Mouse (Mus musculus): ENCODE data around the gene Gm49318. TPM values are rescaled to one million over a fixed set of nuclear protein-coding genes. Genes with fewer than 3 reads are reported as not detected.
A peak's percentile ranks its signal among the peaks of the same experiment; 100 is the strongest.

Gm49318 gene
- polyA plus RNA-seq (2015; fragmentation: Nextera tagmentation; extraction: Ambion mirVana) = not detected in 2 replicates

DNA sequence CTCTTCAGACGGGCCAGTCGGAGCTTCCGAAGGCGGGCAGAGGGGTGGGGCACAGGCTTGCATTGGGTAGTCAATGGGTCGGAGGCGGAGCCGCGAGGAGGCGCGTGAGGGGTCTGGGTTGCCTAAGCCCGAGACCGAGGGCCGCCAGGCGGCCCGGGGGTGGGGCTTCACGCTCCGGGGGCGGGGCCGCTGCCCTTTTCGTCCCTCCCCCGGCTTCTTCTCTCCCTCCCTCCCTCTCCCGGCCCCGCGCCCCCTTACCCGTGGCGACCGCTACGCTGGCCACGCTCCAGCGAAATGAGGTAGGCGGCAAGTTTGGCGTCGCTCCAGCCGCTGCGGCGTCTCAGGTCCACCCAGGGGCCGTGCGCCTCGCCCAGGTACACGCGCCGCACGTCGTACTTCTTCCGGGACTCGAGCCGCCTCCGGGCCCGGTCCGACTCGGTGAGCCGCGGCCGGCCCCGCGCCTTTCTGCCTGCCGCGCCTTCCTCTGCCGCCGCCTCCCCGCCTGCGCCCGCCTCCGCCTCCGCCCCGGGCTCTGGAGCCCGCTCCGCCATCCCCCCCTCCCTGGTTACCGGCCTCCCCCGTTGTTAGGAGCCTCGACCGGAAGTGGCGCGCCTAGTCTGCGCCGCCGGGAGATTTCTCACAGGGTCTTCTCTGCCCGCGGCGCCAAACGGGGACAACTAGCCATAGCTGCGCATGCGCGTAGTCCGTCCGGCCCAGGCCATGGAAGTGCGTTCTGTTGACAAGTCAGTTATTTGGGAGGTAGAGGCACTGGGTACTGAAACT lies at the start of gene Gm49318, which contains the start of gene Zfp653:
Gene Gm49318 (minus strand): TSS at position 469 of the 783 bp plus-strand sequence.
Gene Zfp653 (minus strand): TSS at position 586 of the 783 bp plus-strand sequence.
- H3K4me2 ChIP-seq = peak within 1 kb of the TSS; percentile 76
- peaks cover 38% of the 10 kb centered on the region for H3K36me3 ChIP-seq (replicated peaks)
- H3K4me1 ChIP-seq (replicated peaks) = peaks cover 25% of the 10 kb centered on the region
- peak within 1 kb of the TSS; percentile 95 for H3K27ac ChIP-seq (replicated peaks)
- no peaks in the 10 kb centered on the region for H3K27me3 ChIP-seq
- peak within 1 kb of the TSS; percentile 84 for H3K9ac ChIP-seq
- no peaks in the 10 kb centered on the region for H3K9me3 ChIP-seq (replicated peaks)
- peak; percentile 93 for ATAC-seq (ENCODE audit: insufficient read depth)
- peak within 1 kb of the TSS; percentile 79 for H3K4me3 ChIP-seq (replicated peaks)
- under 1% methylated on average over 86 of the region's 87 CpGs for WGBS (ENCODE audit: insufficient replicate concordance)

DNA sequence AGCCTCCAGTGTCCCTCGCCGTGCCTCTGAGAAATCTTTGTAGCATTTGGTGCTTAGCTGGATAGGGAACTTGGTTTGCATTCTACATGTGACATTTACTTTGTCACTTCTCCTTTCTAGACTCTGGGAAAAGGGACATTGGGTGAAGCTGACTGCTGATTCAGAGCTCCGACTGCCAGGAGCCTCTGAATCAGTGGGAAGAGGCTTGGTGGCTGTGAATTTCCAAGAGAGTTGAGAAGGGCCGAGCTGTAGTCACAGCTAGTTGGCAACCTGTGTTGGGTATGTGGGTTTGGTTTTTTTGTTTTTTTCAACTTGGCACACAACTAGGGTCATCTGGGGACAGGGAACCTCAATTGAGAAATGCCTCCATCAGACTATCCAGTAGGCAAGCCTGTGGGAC lies 48.5 kb upstream of the Gm49318 start:
- peaks cover 3% of the 10 kb centered on the region; the same call in 1 of the 2 replicates for H3K36me3 ChIP-seq (replicated peaks)
- no peak overlapping the region for H3K9ac ChIP-seq
- peak overlapping the region; percentile 64 for H3K27ac ChIP-seq (replicated peaks)
- H3K27me3 ChIP-seq = no peaks in the 10 kb centered on the region
- ATAC-seq (ENCODE audit: insufficient read depth) = no peak
- H3K4me1 ChIP-seq (replicated peaks) = peaks cover 81% of the 10 kb centered on the region
- no peak overlapping the region for H3K4me2 ChIP-seq
- WGBS (ENCODE audit: insufficient replicate concordance) = 67% methylated on average over 4 of the region's 4 CpGs
- no peak overlapping the region for H3K4me3 ChIP-seq (replicated peaks)
- no peaks in the 10 kb centered on the region for H3K9me3 ChIP-seq (replicated peaks)

DNA sequence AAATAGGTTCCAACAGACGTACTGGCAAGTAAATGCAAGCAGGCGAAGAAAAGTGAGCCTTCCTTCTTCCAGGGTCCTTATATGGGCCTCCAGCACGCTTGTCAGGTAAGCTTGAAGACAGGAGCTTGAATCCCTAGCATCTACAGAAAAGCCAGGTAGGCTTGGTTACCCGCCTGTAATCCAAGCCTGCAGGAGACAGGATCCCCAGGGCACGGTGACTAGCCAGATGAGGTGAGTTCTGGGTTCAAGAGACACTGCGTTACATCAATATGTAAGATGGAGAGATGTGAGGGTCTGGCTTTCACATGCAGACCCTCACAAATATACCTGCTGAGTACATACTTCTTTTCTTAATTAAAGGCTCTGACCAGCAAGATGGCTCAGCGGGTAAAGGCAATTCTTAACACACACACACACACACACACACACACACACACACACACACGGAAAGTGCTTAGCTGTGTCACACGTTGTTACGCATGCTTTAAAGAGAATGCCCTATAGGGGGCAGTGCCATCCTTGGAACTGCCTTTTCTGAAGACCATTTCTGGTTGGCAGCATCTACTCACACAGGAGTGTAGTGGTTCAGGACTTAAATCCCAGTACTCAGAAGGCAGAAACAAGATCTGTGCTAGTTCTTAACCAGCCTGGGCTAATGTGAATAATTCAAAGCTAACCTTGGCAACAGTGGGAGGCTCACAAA lies 46.8 kb upstream of the Gm49318 start:
- peak overlapping the region; percentile 88 for H3K4me2 ChIP-seq
- no peaks in the 10 kb centered on the region for H3K9me3 ChIP-seq (replicated peaks)
- no peak for ATAC-seq (ENCODE audit: insufficient read depth)
- 31% methylated on average over 10 of the region's 10 CpGs for WGBS (ENCODE audit: insufficient replicate concordance)
- peak overlapping the region; percentile 86 for H3K4me3 ChIP-seq (replicated peaks)
- peaks cover 19% of the 10 kb centered on the region for H3K36me3 ChIP-seq (replicated peaks)
- H3K27ac ChIP-seq (replicated peaks) = peak overlapping the region; percentile 62
- peak overlapping the region; percentile 46; the same call in 1 of the 2 replicates for H3K9ac ChIP-seq
- no peaks in the 10 kb centered on the region for H3K27me3 ChIP-seq
- H3K4me1 ChIP-seq (replicated peaks) = peaks cover 67% of the 10 kb centered on the region

DNA sequence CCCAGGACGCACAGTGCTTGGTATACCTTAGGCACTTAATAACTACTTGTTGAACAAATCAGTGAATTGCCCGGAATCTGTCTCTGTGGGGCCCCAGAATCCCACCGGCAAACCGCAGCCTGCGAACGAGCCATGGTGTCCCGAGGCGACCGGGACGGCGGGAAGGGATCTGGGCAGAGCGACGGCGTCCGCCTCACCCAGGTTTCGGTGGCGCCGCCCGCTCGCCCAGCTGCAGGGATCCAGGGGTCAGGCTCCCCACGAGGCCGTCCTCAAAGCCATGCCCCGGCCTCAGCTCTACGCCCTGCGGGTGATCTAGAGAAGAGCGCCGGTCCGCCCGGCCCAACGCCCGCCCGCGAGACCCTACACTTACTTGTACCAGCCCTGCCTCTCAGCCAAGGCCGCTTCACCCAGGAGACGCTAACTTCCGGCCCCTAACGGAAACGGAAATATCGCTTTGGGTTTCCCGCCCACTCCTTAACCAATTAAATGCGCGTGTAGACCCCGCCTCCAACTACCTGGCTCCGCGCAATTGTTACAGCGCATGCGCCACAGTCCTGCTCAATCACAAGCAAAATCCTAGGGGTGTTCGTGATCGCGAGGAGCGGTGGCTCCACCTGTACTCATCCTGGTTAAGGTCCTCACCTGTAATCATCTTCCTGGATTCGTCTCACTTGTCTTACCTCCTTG lies 45.8 kb upstream of the Gm49318 start, which contains the start of gene Elof1:
Gene Elof1 (minus strand): TSS at position 433 of the 687 bp plus-strand sequence.
- ATAC-seq (ENCODE audit: insufficient read depth) = peak; percentile 88
- H3K4me1 ChIP-seq (replicated peaks) = peaks cover 57% of the 10 kb centered on the region
- H3K4me2 ChIP-seq = peak within 1 kb of the TSS; percentile 88
- H3K27me3 ChIP-seq = no peaks in the 10 kb centered on the region
- H3K27ac ChIP-seq (replicated peaks) = peak within 1 kb of the TSS; percentile 76
- H3K9ac ChIP-seq = peak within 1 kb of the TSS; percentile 85
- no peaks in the 10 kb centered on the region for H3K9me3 ChIP-seq (replicated peaks)
- H3K36me3 ChIP-seq (replicated peaks) = peaks cover 30% of the 10 kb centered on the region
- H3K4me3 ChIP-seq (replicated peaks) = peak within 1 kb of the TSS; percentile 86
- WGBS (ENCODE audit: insufficient replicate concordance) = under 1% methylated on average over 52 of the region's 52 CpGs

DNA sequence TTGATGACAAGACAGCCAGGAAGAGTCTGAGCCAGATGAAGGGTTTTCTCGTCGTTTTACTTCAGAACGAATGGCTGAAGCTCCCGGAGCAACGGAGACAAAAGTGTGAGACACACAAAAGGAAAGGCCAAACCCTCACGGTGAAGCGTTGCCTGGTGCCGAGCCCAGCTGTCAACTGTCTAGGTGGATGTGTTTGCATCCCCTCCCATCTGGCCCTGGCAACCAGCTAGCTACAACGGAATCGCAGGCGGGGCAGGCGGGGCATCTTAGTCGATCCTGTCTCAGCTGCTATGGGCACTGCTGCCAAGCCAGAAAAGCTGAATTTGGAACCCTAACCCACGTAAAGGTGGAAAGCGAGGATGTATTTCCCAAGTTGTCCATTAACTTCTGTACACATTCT lies 45.0 kb upstream of the Gm49318 start:
- ATAC-seq (ENCODE audit: insufficient read depth) = no peak
- Histone ChIP-seq H3K9me3 (replicated peaks) (no peaks in the 10 kb centered on the region), H3K4me1 (replicated peaks) (peaks cover 49% of the 10 kb centered on the region), H3K9ac (peak overlapping the region; percentile 85), H3K27me3 (no peaks in the 10 kb centered on the region), H3K36me3 (replicated peaks) (peaks cover 37% of the 10 kb centered on the region), H3K4me2 (peak overlapping the region; percentile 88), H3K27ac (replicated peaks) (peak overlapping the region; percentile 76), H3K4me3 (replicated peaks) (peak overlapping the region; percentile 86)
- 25% methylated on average over 15 of the region's 15 CpGs for WGBS (ENCODE audit: insufficient replicate concordance)

DNA sequence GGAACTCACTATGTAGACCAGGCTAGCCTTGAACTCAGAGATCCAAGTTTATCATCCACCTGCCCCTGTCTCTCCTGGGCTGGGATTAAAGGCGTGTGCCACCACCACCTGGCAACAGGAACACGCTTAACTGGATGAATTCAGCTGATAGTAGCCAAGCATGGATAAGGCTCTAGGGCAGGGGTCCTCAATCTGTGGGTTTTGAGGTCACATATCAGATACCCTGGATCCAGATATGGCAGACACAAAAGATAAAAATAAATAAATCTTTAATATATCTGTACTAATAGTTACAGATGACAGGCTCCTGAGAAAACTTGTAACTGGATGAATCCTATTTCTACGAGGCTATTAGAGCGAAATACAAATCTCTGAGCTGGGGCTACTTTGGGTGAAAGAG lies 44.6 kb upstream of the Gm49318 start:
- ATAC-seq (ENCODE audit: insufficient read depth) = no peak
- Histone ChIP-seq H3K9ac (peak overlapping the region; percentile 85; the same call in 1 of the 2 replicates), H3K4me3 (replicated peaks) (peak overlapping the region; percentile 86), H3K36me3 (replicated peaks) (peaks cover 41% of the 10 kb centered on the region), H3K27ac (replicated peaks) (no peak overlapping the region), H3K4me1 (replicated peaks) (peaks cover 45% of the 10 kb centered on the region), H3K4me2 (peak overlapping the region; percentile 88), H3K27me3 (no peaks in the 10 kb centered on the region), H3K9me3 (replicated peaks) (no peaks in the 10 kb centered on the region)
- 74% methylated on average over 4 of the region's 4 CpGs for WGBS (ENCODE audit: insufficient replicate concordance)

DNA sequence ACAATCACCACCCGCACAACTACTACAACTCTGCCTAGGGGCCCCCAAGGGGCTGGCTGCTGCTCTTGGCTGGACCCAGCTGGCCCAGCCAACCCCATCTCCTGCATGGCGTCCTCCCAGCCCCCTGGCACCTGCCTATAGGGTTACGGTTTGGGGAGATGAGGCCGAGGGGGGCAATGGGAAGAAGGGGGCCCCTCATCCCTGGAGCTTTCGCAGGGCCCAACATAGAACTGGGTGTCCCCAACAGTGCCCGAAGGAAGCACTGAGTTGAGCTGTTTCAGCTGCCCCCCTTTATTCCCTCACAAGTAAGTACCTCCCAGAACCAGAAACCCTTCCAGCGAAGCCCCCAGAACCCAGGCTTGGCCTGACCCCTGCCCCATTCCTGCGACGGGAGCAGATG lies 37.1 kb upstream of the Gm49318 start:
- H3K9me3 ChIP-seq (replicated peaks) = no peaks in the 10 kb centered on the region
- no peak overlapping the region for H3K27ac ChIP-seq (replicated peaks)
- peaks cover 34% of the 10 kb centered on the region for H3K36me3 ChIP-seq (replicated peaks)
- H3K4me1 ChIP-seq (replicated peaks) = no peaks in the 10 kb centered on the region
- no peak overlapping the region for H3K4me2 ChIP-seq
- no peak for ATAC-seq (ENCODE audit: insufficient read depth)
- peaks cover 8% of the 10 kb centered on the region for H3K27me3 ChIP-seq
- no peak overlapping the region for H3K4me3 ChIP-seq (replicated peaks)
- 82% methylated on average over 9 of the region's 9 CpGs for WGBS (ENCODE audit: insufficient replicate concordance)
- no peak overlapping the region for H3K9ac ChIP-seq

DNA sequence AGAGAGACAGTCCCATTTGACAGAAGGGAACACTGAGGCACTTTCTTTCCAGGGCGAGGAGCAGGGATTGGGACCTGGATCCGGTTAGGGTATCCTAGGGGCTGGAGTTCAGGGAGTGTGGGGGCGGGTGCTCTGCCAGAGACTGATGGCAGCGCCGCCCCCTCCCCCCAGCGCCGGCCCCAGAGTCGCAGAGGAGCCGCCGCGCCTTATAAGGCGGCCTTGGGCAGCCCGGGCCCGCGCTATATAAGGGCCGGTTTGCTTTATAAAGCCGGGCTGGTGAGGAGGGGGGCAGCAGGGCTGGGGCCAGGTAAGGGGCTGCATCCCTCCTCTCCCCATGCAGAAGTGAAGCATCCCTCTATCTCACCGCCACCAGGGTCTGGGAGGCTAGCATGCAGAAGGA lies 28.9 kb upstream of the Gm49318 start:
- 4% methylated on average over 18 of the region's 18 CpGs for WGBS (ENCODE audit: insufficient replicate concordance)
- no peak for ATAC-seq (ENCODE audit: insufficient read depth)
- peaks cover 8% of the 10 kb centered on the region for H3K4me1 ChIP-seq (replicated peaks)
- H3K4me2 ChIP-seq = no peak overlapping the region
- peaks cover 82% of the 10 kb centered on the region for H3K27me3 ChIP-seq
- H3K36me3 ChIP-seq (replicated peaks) = no peaks in the 10 kb centered on the region
- H3K9ac ChIP-seq = no peak overlapping the region
- H3K4me3 ChIP-seq (replicated peaks) = no peak overlapping the region
- H3K9me3 ChIP-seq (replicated peaks) = no peaks in the 10 kb centered on the region
- H3K27ac ChIP-seq (replicated peaks) = no peak overlapping the region

DNA sequence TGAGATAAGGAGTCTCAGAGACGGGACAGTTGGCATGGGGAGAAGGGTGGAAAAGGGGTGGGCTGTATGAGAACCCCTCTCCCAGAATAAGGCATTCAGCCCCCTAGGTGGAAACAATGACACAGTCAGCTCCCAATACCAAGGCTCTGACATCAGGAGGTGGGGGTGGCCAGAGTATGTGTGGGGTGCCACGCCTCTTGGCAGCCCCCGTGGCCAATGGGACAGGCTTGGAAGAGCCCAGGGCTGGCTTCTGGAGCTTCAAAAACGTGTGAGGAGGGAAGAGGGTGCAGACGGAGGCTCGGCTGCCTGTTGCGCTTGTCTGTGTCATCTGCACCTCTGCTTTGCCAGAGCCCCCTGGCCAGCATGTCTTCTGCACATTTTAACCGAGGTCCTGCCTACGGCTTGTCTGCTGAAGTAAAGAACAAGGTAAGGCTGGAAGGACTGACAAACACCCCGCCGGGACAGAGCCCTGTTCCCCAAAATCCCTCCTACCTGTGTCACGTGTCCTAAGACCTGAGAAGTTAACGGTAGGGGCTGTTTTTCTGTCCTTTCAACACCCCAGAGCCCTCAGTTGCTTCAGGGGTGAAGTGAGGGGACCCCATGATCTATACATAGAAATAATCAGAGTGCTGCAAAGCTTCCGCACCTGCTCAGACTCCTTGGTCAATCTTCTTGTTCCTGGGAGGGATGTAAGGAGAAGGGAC lies 28.1 kb upstream of the Gm49318 start, which contains the start of gene Cnn1:
Gene Cnn1 (plus strand): TSS at position 224 of the 704 bp plus-strand sequence.
- Histone ChIP-seq H3K27me3 (peaks cover 88% of the 10 kb centered on the region), H3K36me3 (replicated peaks) (no peaks in the 10 kb centered on the region), H3K4me3 (replicated peaks) (no peak within 1 kb of the TSS), H3K9me3 (replicated peaks) (no peaks in the 10 kb centered on the region), H3K4me1 (replicated peaks) (peaks cover 8% of the 10 kb centered on the region), H3K27ac (replicated peaks) (no peak within 1 kb of the TSS), H3K9ac (no peak within 1 kb of the TSS), H3K4me2 (no peak within 1 kb of the TSS)
- WGBS (ENCODE audit: insufficient replicate concordance) = 7% methylated on average over 14 of the region's 14 CpGs
- ATAC-seq (ENCODE audit: insufficient read depth) = no peak

DNA sequence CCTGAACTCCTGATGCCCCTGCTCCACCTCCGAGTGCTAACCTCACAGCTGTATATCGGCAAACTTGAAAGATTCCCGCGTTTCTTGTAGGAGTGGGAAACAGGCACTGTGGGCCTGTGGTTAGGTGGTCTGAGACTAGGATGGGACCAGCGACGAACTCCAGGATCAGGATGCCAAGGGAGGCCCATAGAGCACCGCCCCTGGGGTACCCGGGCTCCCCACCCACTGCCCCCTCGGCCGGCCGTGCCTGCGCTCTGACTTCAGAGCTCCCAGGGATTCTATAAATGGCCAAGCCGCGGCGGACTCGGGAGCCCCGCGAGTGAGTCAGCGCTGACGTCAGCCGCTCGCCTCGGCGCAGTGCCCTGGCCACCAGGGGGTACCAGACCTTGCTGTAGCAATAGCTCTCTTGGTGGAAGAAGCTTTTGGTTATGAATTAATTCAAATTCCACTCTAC lies 24.8 kb upstream of the Gm49318 start:
- Histone ChIP-seq H3K9me3 (replicated peaks) (no peaks in the 10 kb centered on the region), H3K9ac (peak overlapping the region; percentile 52), H3K36me3 (replicated peaks) (no peaks in the 10 kb centered on the region), H3K27me3 (peaks cover 72% of the 10 kb centered on the region), H3K27ac (replicated peaks) (no peak overlapping the region), H3K4me2 (peak overlapping the region; percentile 83), H3K4me3 (replicated peaks) (peak overlapping the region; percentile 49), H3K4me1 (replicated peaks) (peaks cover 8% of the 10 kb centered on the region)
- 2% methylated on average over 24 of the region's 24 CpGs for WGBS (ENCODE audit: insufficient replicate concordance)
- ATAC-seq (ENCODE audit: insufficient read depth) = peak; percentile 68

Data from liver, embryonic 15.5 days (tissue).